ENCODE assay signal across 21 mouse cellular contexts in genomic region chr5:82103857-82104256, GRCm38 (mm10).
DNase-seq lines count a peak whose midpoint lies in the region; ATAC-seq lines count a peak whose summit lies in the region.
"Had no signal": no experiment of that assay in that cellular context is flagged by ENCODE, and none has a peak within 500 bp of the region (broad histone marks: within the 10 kb centered on the region; RNA-seq: fewer than 3 reads in every experiment).

No protein-coding gene starts in this region.

- no peak overlapping the region for H3K4me2 ChIP-seq in forebrain, embryonic 12.5 days
- no peak overlapping the region for H3K4me2 ChIP-seq in forebrain, embryonic 15.5 days (replicated peaks)
- H3K4me2 ChIP-seq in limb, embryonic 11.5 days (ENCODE audit: low read depth, severe bottlenecking) = no peak overlapping the region
- no peak overlapping the region for H3K4me2 ChIP-seq in limb, embryonic 13.5 days (replicated peaks)

- no peak overlapping the region for H3K27ac ChIP-seq in forebrain, embryonic 12.5 days
- H3K27ac ChIP-seq in forebrain, embryonic 15.5 days (replicated peaks) = no peak overlapping the region
- no peak overlapping the region for H3K27ac ChIP-seq in limb, embryonic 11.5 days (replicated peaks; ENCODE audit: low read depth, low read length)
- H3K27ac ChIP-seq in limb, embryonic 10.5 days = no peak overlapping the region
- H3K27ac ChIP-seq in limb, embryonic 13.5 days = no peak overlapping the region

- H3K4me1 ChIP-seq in forebrain, embryonic 12.5 days = no peaks in the 10 kb centered on the region
- no peaks in the 10 kb centered on the region for H3K4me1 ChIP-seq in forebrain, embryonic 15.5 days
- H3K4me1 ChIP-seq in limb, embryonic 11.5 days (ENCODE audit: control insufficient read depth, insufficient read depth, low read length) = no peaks in the 10 kb centered on the region
- H3K4me1 ChIP-seq in limb, embryonic 10.5 days = peaks cover 17% of the 10 kb centered on the region
- H3K4me1 ChIP-seq in limb, embryonic 13.5 days = peaks cover 8% of the 10 kb centered on the region

- ATAC-seq in forebrain, embryonic 12.5 days (ENCODE audit: low FRiP score) = peak; percentile 46; the same call in 1 of the 2 replicates
- ATAC-seq in forebrain, embryonic 15.5 days (replicated peaks) = no peak
- 0 out of 2 replicates have a peak, but pooled peaks have one; percentile 56 for ATAC-seq in limb, embryonic 11.5 days (ENCODE audit: insufficient number of reproducible peaks, low FRiP score, low TSS enrichment, low read depth)
- ATAC-seq in limb, embryonic 13.5 days (ENCODE audit: low FRiP score, low read depth) = 0 out of 2 replicates have a peak, but pooled peaks have one; percentile 52
- ATAC-seq: activated CD4-positive, CD25-positive, alpha-beta regulatory T cell, adult 4 months; CD4-positive, CD25-positive, alpha-beta regulatory T cell, adult 4 months; Patski had no signal

- no peaks in the 10 kb centered on the region for H3K36me3 ChIP-seq in forebrain, embryonic 12.5 days (replicated peaks)
- no peaks in the 10 kb centered on the region for H3K36me3 ChIP-seq in forebrain, embryonic 15.5 days
- H3K36me3 ChIP-seq in limb, embryonic 11.5 days (ENCODE audit: control insufficient read depth, insufficient read depth, low read length) = no peaks in the 10 kb centered on the region
- H3K36me3 ChIP-seq in limb, embryonic 10.5 days = no peaks in the 10 kb centered on the region
- no peaks in the 10 kb centered on the region for H3K36me3 ChIP-seq in limb, embryonic 13.5 days
- H3K36me3 ChIP-seq: G1E had no signal

- no peak overlapping the region for H3K4me3 ChIP-seq in forebrain, embryonic 12.5 days (replicated peaks)
- H3K4me3 ChIP-seq in forebrain, embryonic 15.5 days = no peak overlapping the region
- no peak overlapping the region for H3K4me3 ChIP-seq in limb, embryonic 11.5 days (ENCODE audit: low read depth, low read length)
- H3K4me3 ChIP-seq in limb, embryonic 10.5 days = no peak overlapping the region
- no peak overlapping the region for H3K4me3 ChIP-seq in limb, embryonic 13.5 days

- H3K27me3 ChIP-seq in forebrain, embryonic 12.5 days = no peaks in the 10 kb centered on the region
- no peaks in the 10 kb centered on the region for H3K27me3 ChIP-seq in forebrain, embryonic 15.5 days
- H3K27me3 ChIP-seq in limb, embryonic 11.5 days (ENCODE audit: control insufficient read depth, insufficient read depth, low read length) = no peaks in the 10 kb centered on the region
- no peaks in the 10 kb centered on the region for H3K27me3 ChIP-seq in limb, embryonic 10.5 days (ENCODE audit: low read depth, poor library complexity, severe bottlenecking)
- H3K27me3 ChIP-seq in limb, embryonic 13.5 days = 0 out of 2 replicates have a peak, but pooled peaks cover 3% of the 10 kb centered on the region
- H3K27me3 ChIP-seq: CH12.LX, Patski had no signal

- DNase-seq in limb, embryonic 11.5 days (ENCODE audit: low spot score) = peak; percentile 22
- no peak for DNase-seq in limb, embryonic 10.5 days (ENCODE audit: low spot score)
- DNase-seq in gastrocnemius, adult 18-20 months (ENCODE audit: low spot score) = no peak
- DNase-seq: adrenal gland, adult 2 months; adrenal gland, adult 8-10 months; adrenal gland, postnatal 10 days; adrenal gland, postnatal 14 days; adrenal gland, postnatal 25 days; adrenal gland, postnatal 36 days; B cell, adult 2 months; cerebellum, adult 11 months; cerebellum, adult 11-12 months; cerebellum, adult 18-20 months had no signal

- H3K9me3 ChIP-seq in forebrain, embryonic 12.5 days = no peaks in the 10 kb centered on the region
- no peaks in the 10 kb centered on the region for H3K9me3 ChIP-seq in forebrain, embryonic 15.5 days
- H3K9me3 ChIP-seq in limb, embryonic 11.5 days (ENCODE audit: control insufficient read depth, low read length) = no peaks in the 10 kb centered on the region
- H3K9me3 ChIP-seq in limb, embryonic 10.5 days (replicated peaks) = no peaks in the 10 kb centered on the region
- no peaks in the 10 kb centered on the region for H3K9me3 ChIP-seq in limb, embryonic 13.5 days
- H3K9me3 ChIP-seq: G1E had no signal

- 94% methylated on average over 3 of the region's 3 CpGs for WGBS in forebrain, embryonic 12.5 days
- WGBS in forebrain, embryonic 15.5 days = 92% methylated on average over 3 of the region's 3 CpGs
- WGBS in limb, embryonic 11.5 days = 34% methylated on average over 3 of the region's 3 CpGs
- WGBS in limb, embryonic 10.5 days = 58% methylated on average over 3 of the region's 3 CpGs
- 25% methylated on average over 3 of the region's 3 CpGs for WGBS in limb, embryonic 13.5 days

- no peak overlapping the region for H3K9ac ChIP-seq in forebrain, embryonic 12.5 days
- H3K9ac ChIP-seq in forebrain, embryonic 15.5 days (replicated peaks) = no peak overlapping the region
- no peak overlapping the region for H3K9ac ChIP-seq in limb, embryonic 11.5 days (ENCODE audit: low read length)
- H3K9ac ChIP-seq in limb, embryonic 13.5 days = no peak overlapping the region
